Mouse (Mus musculus): ENCODE results near the gene Eaf2. TPM values are rescaled to one million over a fixed set of nuclear protein-coding genes. Genes with fewer than 3 reads are reported as not detected.

The Eaf2 gene
- polyA plus RNA-seq, 1 experiment from 2014 or later: 1.2 TPM

Small RNA genes lying within 50 kb of the gene (microRNA-seq; reads per million reads assigned to microRNA genes)
- not detected for gene Gm22617

Other genes starting within 250 kb of the Eaf2 start
- 0.42 and 1.2 TPM in 2 replicates for gene Cd86, start 208.9 kb downstream of the Eaf2 start, polyA plus RNA-seq (2016; fragmentation: Nextera tagmentation; extraction: Ambion mirVana)
- 0.11 and 0.15 TPM in 2 replicates for gene Ildr1, start 181.0 kb downstream of the Eaf2 start, polyA plus RNA-seq (2016; fragmentation: Nextera tagmentation; extraction: Ambion mirVana)
- 1.1 and 1.3 TPM in 2 replicates for gene Slc15a2, start 90.0 kb downstream of the Eaf2 start, polyA plus RNA-seq (2016; fragmentation: Nextera tagmentation; extraction: Ambion mirVana)
- 68.4 and 69.4 TPM in 2 replicates for gene Iqcb1, start 46.6 kb downstream of the Eaf2 start, polyA plus RNA-seq (2016; fragmentation: Nextera tagmentation; extraction: Ambion mirVana)
- 76.7 and 78.3 TPM in 2 replicates for gene Golgb1, start 137 bp upstream of the Eaf2 start, polyA plus RNA-seq (2016; fragmentation: Nextera tagmentation; extraction: Ambion mirVana)
- gene Hcls1, start 60.0 kb upstream of the Eaf2 start, polyA plus RNA-seq (2016; fragmentation: Nextera tagmentation; extraction: Ambion mirVana): 2.5 and 2.7 TPM in 2 replicates
- 0.02 TPM in 1 of 2 replicates, not detected in the other for gene Fbxo40, start 115.5 kb upstream of the Eaf2 start, polyA plus RNA-seq (2016; fragmentation: Nextera tagmentation; extraction: Ambion mirVana)
- 11.9 and 12.5 TPM in 2 replicates for gene Polq, start 136.8 kb upstream of the Eaf2 start, polyA plus RNA-seq (2016; fragmentation: Nextera tagmentation; extraction: Ambion mirVana)